Mouse (Mus musculus) hindbrain, embryonic 11.5 days (tissue): ENCODE results near the gene Rps6kc1. TPM values are rescaled to one million over a fixed set of nuclear protein-coding genes. Genes with fewer than 3 reads are reported as not detected.

Experiments used
- ATAC-seq: fragments of 200-750 bp; cut with Nextera tagmentation; 2 replicates; pipeline ENCODE4 v1.8.0; 2017; ENCODE audit warnings: mild to moderate bottlenecking, moderate TSS enrichment, moderate library complexity; ENCODE audit not compliant: low FRiP score
- DNase-seq: peaks from one replicate; pipeline ENCODE4 v3.0.0-alpha.2; 2015; ENCODE audit warnings: low spot score
- H3K27ac ChIP-seq: fragments of 300-500 bp; sonication (generic); 2 replicates; pipeline ENCODE4 v1.5.1; 2014; ENCODE audit warnings: mild to moderate bottlenecking, low read depth, low read length
- H3K27me3 ChIP-seq: fragments of 300-500 bp; sonication (generic); 2 replicates; pipeline ENCODE4 v1.6.1; 2014; ENCODE audit warnings: mild to moderate bottlenecking, low read length, moderate library complexity, mixed read lengths; ENCODE audit not compliant: control insufficient read depth, insufficient read depth
- H3K36me3 ChIP-seq: fragments of 300-500 bp; sonication (generic); 2 replicates; pipeline ENCODE4 v1.6.1; 2014; ENCODE audit warnings: mild to moderate bottlenecking, low read length, moderate library complexity, mixed read lengths; ENCODE audit not compliant: control insufficient read depth, insufficient read depth
- H3K4me1 ChIP-seq: fragments of 300-500 bp; sonication (generic); replicated peaks from 2 replicates; pipeline ENCODE4 v1.6.1; 2014; ENCODE audit warnings: low read length, mixed read lengths; ENCODE audit not compliant: control insufficient read depth, insufficient read depth
- H3K4me2 ChIP-seq: fragments of 300-500 bp; sonication (generic); replicated peaks from 2 replicates; pipeline ENCODE4 v1.6.1; 2014; ENCODE audit warnings: mild to moderate bottlenecking, low read depth, low read length
- H3K4me3 ChIP-seq: fragments of 300-500 bp; sonication (generic); 2 replicates; pipeline ENCODE4 v1.5.1; 2014; ENCODE audit warnings: low read depth, low read length
- H3K9ac ChIP-seq: fragments of 300-500 bp; sonication (generic); 2 replicates; pipeline ENCODE4 v1.6.1; 2014; ENCODE audit warnings: low read depth, low read length
- H3K9me3 ChIP-seq: fragments of 300-500 bp; sonication (generic); 2 replicates; pipeline ENCODE4 v1.6.1; 2016; ENCODE audit warnings: low read length; ENCODE audit not compliant: control insufficient read depth
- WGBS: fragments of 180-500 bp; shearing (Covaris S2); extraction: QIAGEN DNeasy Blood & Tissue Kit; methylation state at CpG from one replicate; pipeline ENCODE4 v1.1.7; 2014; 5-methylcytosine and 5-hydroxymethylcytosine counted together
- polyA plus RNA-seq: library from polyadenylated mRNA; unstranded; fragments of >200 nt; fragmentation: Nextera tagmentation; extraction: Ambion mirVana; gene quantifications from 2 replicates; pipeline ENCODE4 v1.2.1, GENCODE M21; 2014

Gene Rps6kc1
- polyA plus RNA-seq, 1 experiment from 2014 or later, result 19.0 TPM

- H3K27ac ChIP-seq, result no peak overlapping the region
- ATAC-seq (no peak), DNase-seq (no peak)
These were observed 242.5 kb downstream of the Rps6kc1 start for GRCm38 (mm10) chr1:190669099-190669498.

GRCm38 (mm10) chr1:190667821-190668220 lies 243.7 kb downstream of the Rps6kc1 start:
- ATAC-seq (no peak), DNase-seq (no peak)
- H3K9ac ChIP-seq, result no peak overlapping the region
- H3K4me1 ChIP-seq, result no peaks in the 10 kb centered on the region
- 92% methylated on average over 11 of the region's 11 CpGs for WGBS
- no peaks in the 10 kb centered on the region for H3K27me3 ChIP-seq
- H3K27ac ChIP-seq, result no peak overlapping the region
- no peak overlapping the region for H3K4me3 ChIP-seq
- no peaks in the 10 kb centered on the region for H3K36me3 ChIP-seq
- no peak overlapping the region for H3K4me2 ChIP-seq
- H3K9me3 ChIP-seq, result no peaks in the 10 kb centered on the region

More at GRCm38 (mm10) chr1:190669099-190669498, 242.5 kb downstream of the Rps6kc1 start:
- no peak overlapping the region for H3K4me2 ChIP-seq
- H3K36me3 ChIP-seq, result no peaks in the 10 kb centered on the region
- whole genome bisulfite sequencing, result 69% methylated on average over 10 of the region's 10 CpGs
- H3K9ac ChIP-seq, result no peak overlapping the region
- H3K4me3 ChIP-seq, result no peak overlapping the region
- no peaks in the 10 kb centered on the region for H3K9me3 ChIP-seq
- no peaks in the 10 kb centered on the region for H3K4me1 ChIP-seq
- no peaks in the 10 kb centered on the region for H3K27me3 ChIP-seq

GRCm38 (mm10) chr1:190667326-190667725 lies 244.2 kb downstream of the Rps6kc1 start:
- no peak for DNase-seq
- Histone ChIP-seq H3K9me3 (no peaks in the 10 kb centered on the region), H3K4me1 (no peaks in the 10 kb centered on the region), H3K27me3 (no peaks in the 10 kb centered on the region), H3K4me3 (no peak overlapping the region), H3K27ac (no peak overlapping the region), H3K9ac (no peak overlapping the region), H3K36me3 (no peaks in the 10 kb centered on the region), H3K4me2 (no peak overlapping the region)
- 80% methylated on average over 5 of the region's 5 CpGs for WGBS
- ATAC-seq, result no peak

GRCm38 (mm10) chr1:190665490-190665875 lies 246.1 kb downstream of the Rps6kc1 start:
- no peak overlapping the region for H3K4me3 ChIP-seq
- H3K9ac ChIP-seq, result no peak overlapping the region
- WGBS, result 73% methylated on average over 8 of the region's 8 CpGs
- no peak overlapping the region for H3K4me2 ChIP-seq
- no peaks in the 10 kb centered on the region for H3K27me3 ChIP-seq
- H3K36me3 ChIP-seq, result no peaks in the 10 kb centered on the region
- H3K27ac ChIP-seq, result no peak overlapping the region
- ATAC-seq (no peak), DNase-seq (no peak)
- H3K4me1 ChIP-seq, result peaks cover 7% of the 10 kb centered on the region
- H3K9me3 ChIP-seq, result no peaks in the 10 kb centered on the region

- Histone ChIP-seq H3K36me3 (no peaks in the 10 kb centered on the region), H3K9ac (no peak overlapping the region), H3K4me1 (peaks cover 7% of the 10 kb centered on the region), H3K27ac (no peak overlapping the region), H3K4me3 (no peak overlapping the region), H3K27me3 (no peaks in the 10 kb centered on the region), H3K9me3 (no peaks in the 10 kb centered on the region), H3K4me2 (no peak overlapping the region)
- 82% methylated on average over 21 of the region's 21 CpGs for WGBS
- DNase-seq (no peak), ATAC-seq (no peak)
These were observed 246.6 kb downstream of the Rps6kc1 start for GRCm38 (mm10) chr1:190664767-190665489.

GRCm38 (mm10) chr1:190663996-190664395 lies 247.6 kb downstream of the Rps6kc1 start:
- DNase-seq (no peak), ATAC-seq (no peak)
- no peak overlapping the region for H3K9ac ChIP-seq
- no peaks in the 10 kb centered on the region for H3K9me3 ChIP-seq
- H3K27me3 ChIP-seq, result no peaks in the 10 kb centered on the region
- H3K36me3 ChIP-seq, result no peaks in the 10 kb centered on the region
- H3K4me1 ChIP-seq, result peaks cover 7% of the 10 kb centered on the region
- H3K27ac ChIP-seq, result no peak overlapping the region
- no peak overlapping the region for H3K4me3 ChIP-seq
- no peak overlapping the region for H3K4me2 ChIP-seq
- WGBS, result 85% methylated on average over 4 of the region's 4 CpGs

- Histone ChIP-seq H3K4me3 (no peak overlapping the region), H3K27me3 (no peaks in the 10 kb centered on the region), H3K27ac (no peak overlapping the region), H3K9ac (no peak overlapping the region), H3K9me3 (no peaks in the 10 kb centered on the region), H3K36me3 (no peaks in the 10 kb centered on the region), H3K4me1 (peaks cover 7% of the 10 kb centered on the region), H3K4me2 (no peak overlapping the region)
- DNase-seq, result no peak
- ATAC-seq, result no peak
- 81% methylated on average over 5 of the region's 5 CpGs for WGBS
These were observed 248.8 kb downstream of the Rps6kc1 start for GRCm38 (mm10) chr1:190662736-190663135.

- ATAC-seq, result peak; percentile 23; the same call in 1 of the 2 replicates
- peak; percentile 22 for DNase-seq
- H3K36me3 ChIP-seq, result no peaks in the 10 kb centered on the region
- WGBS, result 22% methylated on average over 4 of the region's 4 CpGs
- no peak overlapping the region for H3K4me2 ChIP-seq
- H3K4me3 ChIP-seq, result no peak overlapping the region
- peaks cover 7% of the 10 kb centered on the region for H3K4me1 ChIP-seq
- H3K9me3 ChIP-seq, result no peaks in the 10 kb centered on the region
- H3K27ac ChIP-seq, result no peak overlapping the region
- H3K9ac ChIP-seq, result 0 out of 2 replicates have a peak overlapping the region, but pooled peaks have one; percentile 8
- no peaks in the 10 kb centered on the region for H3K27me3 ChIP-seq
These were observed 249.8 kb downstream of the Rps6kc1 start for GRCm38 (mm10) chr1:190661764-190662163.

GRCm38 (mm10) chr1:190661249-190661648 lies 250.3 kb downstream of the Rps6kc1 start:
- Histone ChIP-seq H3K4me2 (no peak overlapping the region), H3K4me3 (no peak overlapping the region), H3K36me3 (no peaks in the 10 kb centered on the region), H3K27me3 (no peaks in the 10 kb centered on the region), H3K9ac (no peak overlapping the region), H3K9me3 (no peaks in the 10 kb centered on the region), H3K27ac (no peak overlapping the region), H3K4me1 (peaks cover 7% of the 10 kb centered on the region)
- DNase-seq, result no peak
- peak; percentile 16; the same call in 1 of the 2 replicates for ATAC-seq
- 52% methylated on average over 15 of the region's 15 CpGs for WGBS
